Mouse (Mus musculus) ES-Bruce4 (cell line): ENCODE results near the gene Lhx8.

Experiments used
- CTCF ChIP-seq: IDR thresholded peaks from one replicate; pipeline ENCODE4 v1.8.1; 2011; ENCODE audit warnings: low read depth, low read length
- EP300 ChIP-seq: IDR thresholded peaks from 2 replicates; pipeline ENCODE4 v1.6.1; 2011; ENCODE audit warnings: low read depth, low read length; ENCODE audit not compliant: insufficient read depth
- POLR2A ChIP-seq: IDR thresholded peaks from one replicate; pipeline ENCODE4 v1.8.1; 2011; ENCODE audit warnings: low read length; ENCODE audit not compliant: insufficient read depth

DNA sequence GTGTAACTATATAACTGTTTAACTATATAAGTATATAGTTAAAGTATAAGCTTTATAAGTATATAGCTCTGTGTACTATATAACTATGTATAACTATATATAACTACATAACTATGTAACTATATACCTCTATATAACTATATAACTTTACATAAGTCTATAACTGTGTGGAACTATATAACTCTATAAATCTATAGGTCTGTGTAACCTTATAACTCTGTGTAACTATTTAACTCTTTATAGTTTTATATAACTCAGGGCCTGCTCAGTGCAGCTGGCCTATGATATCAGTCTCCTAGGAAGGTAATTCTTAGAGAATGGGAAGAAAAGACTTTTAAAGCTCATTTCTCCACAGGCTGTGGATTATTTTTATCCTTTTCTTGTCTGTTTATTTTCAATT is 73.1 kb downstream of the Lhx8 start:
- TF ChIP-seq EP300 (no peak), POLR2A (no peak), CTCF (no peak)
